Mouse (Mus musculus) forebrain, embryonic 11.5 days (tissue): Measurements from ENCODE around the gene Nle1. TPM values are rescaled to one million over a fixed set of nuclear protein-coding genes. Genes with fewer than 3 reads are reported as not detected.

ENCODE experiments used
- ATAC-seq: fragments of 200-750 bp; cut with Nextera tagmentation; replicated peaks from 2 replicates; pipeline ENCODE4 v1.8.0; 2017; ENCODE audit warnings: moderate TSS enrichment; ENCODE audit not compliant: low FRiP score
- DNase-seq: peaks from one replicate; pipeline ENCODE4 v3.0.0-alpha.2; 2017; ENCODE audit warnings: low spot score
- H3K27ac ChIP-seq: fragments of 300-500 bp; sonication (generic); 2 replicates; pipeline ENCODE4 v1.5.1; 2014; ENCODE audit warnings: low read depth, low read length
- H3K27me3 ChIP-seq: fragments of 300-500 bp; sonication (generic); 2 replicates; pipeline ENCODE4 v1.6.1; 2014; ENCODE audit warnings: mild to moderate bottlenecking, low read length, mixed read lengths; ENCODE audit not compliant: control insufficient read depth, insufficient read depth
- H3K36me3 ChIP-seq: fragments of 300-500 bp; sonication (generic); 2 replicates; pipeline ENCODE4 v1.6.1; 2014; ENCODE audit warnings: mild to moderate bottlenecking, low read length, moderate library complexity, mixed read lengths; ENCODE audit not compliant: control insufficient read depth, insufficient read depth
- H3K4me1 ChIP-seq: fragments of 300-500 bp; sonication (generic); replicated peaks from 2 replicates; pipeline ENCODE4 v1.6.1; 2014; ENCODE audit warnings: low read length, mixed read lengths; ENCODE audit not compliant: control insufficient read depth, insufficient read depth
- H3K4me2 ChIP-seq: fragments of 300-500 bp; sonication (generic); 2 replicates; pipeline ENCODE4 v1.6.1; 2014; ENCODE audit warnings: low read depth, mild to moderate bottlenecking, low read length, moderate library complexity, mixed read lengths; ENCODE audit not compliant: severe bottlenecking
- H3K4me3 ChIP-seq: fragments of 300-500 bp; sonication (generic); 2 replicates; pipeline ENCODE4 v1.5.1; 2014; ENCODE audit warnings: low read depth, low read length
- H3K9ac ChIP-seq: fragments of 300-500 bp; sonication (generic); 2 replicates; pipeline ENCODE4 v1.6.1; 2014; ENCODE audit warnings: low read length
- H3K9me3 ChIP-seq: fragments of 300-500 bp; sonication (generic); 2 replicates; pipeline ENCODE4 v1.6.1; 2016; ENCODE audit warnings: low read length, mixed read lengths; ENCODE audit not compliant: control insufficient read depth
- WGBS: fragments of 180-500 bp; shearing (Covaris S2); extraction: QIAGEN DNeasy Blood & Tissue Kit; methylation state at CpG from one replicate; pipeline ENCODE4 v1.1.7; 2014; 5-methylcytosine and 5-hydroxymethylcytosine counted together
- polyA plus RNA-seq: library from polyadenylated mRNA; unstranded; fragments of >200 nt; fragmentation: Nextera tagmentation; extraction: Ambion mirVana; gene quantifications from 2 replicates; pipeline ENCODE4 v1.2.1, GENCODE M21; 2014

The Nle1 gene
- polyA plus RNA-seq, 1 experiment from 2014 or later: 34.8 TPM

GRCm38 (mm10) chr11:82888491-82888946, 19.7 kb downstream of the Nle1 start:
- 74% methylated on average over 10 of the region's 10 CpGs for WGBS
- Histone ChIP-seq H3K9me3 (no peaks in the 10 kb centered on the region), H3K27ac (no peak overlapping the region), H3K4me3 (no peak overlapping the region), H3K4me1 (no peaks in the 10 kb centered on the region), H3K9ac (no peak overlapping the region), H3K27me3 (no peaks in the 10 kb centered on the region; the same call in 1 of the 2 replicates), H3K4me2 (no peak overlapping the region), H3K36me3 (no peaks in the 10 kb centered on the region)
- ATAC-seq (no peak), DNase-seq (no peak)

- DNase-seq (no peak), ATAC-seq (no peak)
- no peak overlapping the region for H3K9ac ChIP-seq
- H3K4me3 ChIP-seq: no peak overlapping the region
- WGBS: 85% methylated on average over 3 of the region's 3 CpGs
- no peaks in the 10 kb centered on the region for H3K9me3 ChIP-seq
- no peak overlapping the region for H3K27ac ChIP-seq
- no peaks in the 10 kb centered on the region for H3K27me3 ChIP-seq
- H3K4me1 ChIP-seq: no peaks in the 10 kb centered on the region
- H3K4me2 ChIP-seq: no peak overlapping the region
- no peaks in the 10 kb centered on the region for H3K36me3 ChIP-seq
Measured at GRCm38 (mm10) chr11:82886559-82886958, 21.7 kb downstream of the Nle1 start.

GRCm38 (mm10) chr11:82883180-82883579, 25.0 kb downstream of the Nle1 start:
- no peaks in the 10 kb centered on the region for H3K9me3 ChIP-seq
- H3K27me3 ChIP-seq: no peaks in the 10 kb centered on the region
- no peak overlapping the region for H3K9ac ChIP-seq
- H3K4me1 ChIP-seq: no peaks in the 10 kb centered on the region
- no peaks in the 10 kb centered on the region; the same call in 1 of the 2 replicates for H3K36me3 ChIP-seq
- 77% methylated on average over 8 of the region's 8 CpGs for WGBS
- no peak overlapping the region for H3K4me3 ChIP-seq
- H3K27ac ChIP-seq: no peak overlapping the region
- ATAC-seq (no peak), DNase-seq (no peak)
- no peak overlapping the region for H3K4me2 ChIP-seq

- H3K9me3 ChIP-seq: no peaks in the 10 kb centered on the region
- 85% methylated on average over 7 of the region's 7 CpGs for WGBS
- no peak overlapping the region for H3K4me3 ChIP-seq
- H3K27ac ChIP-seq: no peak overlapping the region
- H3K27me3 ChIP-seq: no peaks in the 10 kb centered on the region
- H3K9ac ChIP-seq: no peak overlapping the region
- no peaks in the 10 kb centered on the region; the same call in 1 of the 2 replicates for H3K36me3 ChIP-seq
- no peak for ATAC-seq
- no peaks in the 10 kb centered on the region for H3K4me1 ChIP-seq
- no peak for DNase-seq
- no peak overlapping the region for H3K4me2 ChIP-seq
Measured at GRCm38 (mm10) chr11:82877726-82878344, 30.4 kb downstream of the Nle1 start.

- no peaks in the 10 kb centered on the region for H3K27me3 ChIP-seq
- WGBS: 87% methylated on average over 5 of the region's 5 CpGs
- no peak for ATAC-seq
- no peaks in the 10 kb centered on the region for H3K9me3 ChIP-seq
- no peaks in the 10 kb centered on the region for H3K4me1 ChIP-seq
- no peak for DNase-seq
- no peak overlapping the region for H3K9ac ChIP-seq
- H3K36me3 ChIP-seq: no peaks in the 10 kb centered on the region
- no peak overlapping the region for H3K27ac ChIP-seq
- H3K4me2 ChIP-seq: no peak overlapping the region
- H3K4me3 ChIP-seq: no peak overlapping the region
Measured at GRCm38 (mm10) chr11:82875631-82876030, 32.6 kb downstream of the Nle1 start.

DNA sequence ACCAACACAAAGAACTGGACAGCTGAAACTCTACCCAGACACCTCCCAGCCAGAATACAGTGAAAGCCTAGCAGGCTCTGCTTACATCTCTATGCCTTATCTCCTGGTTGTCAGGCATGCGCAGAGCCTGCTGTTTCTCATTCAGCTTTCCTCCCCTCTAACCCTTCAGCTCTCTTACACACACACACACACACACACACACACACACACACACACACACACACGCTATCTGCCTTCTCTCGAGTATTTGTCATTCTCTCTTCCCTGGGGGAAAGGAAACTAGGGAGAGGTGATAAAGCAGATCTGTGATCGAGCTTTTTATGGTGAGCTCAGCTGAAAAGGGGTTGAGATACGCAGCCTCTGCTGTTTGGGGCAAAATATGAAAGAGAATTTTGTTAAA, 33.3 kb downstream of the Nle1 start:
- no peak overlapping the region for H3K4me2 ChIP-seq
- DNase-seq (no peak), ATAC-seq (no peak)
- 91% methylated on average over 5 of the region's 5 CpGs for WGBS
- no peaks in the 10 kb centered on the region for H3K4me1 ChIP-seq
- no peak overlapping the region for H3K4me3 ChIP-seq
- no peak overlapping the region for H3K9ac ChIP-seq
- H3K27me3 ChIP-seq: no peaks in the 10 kb centered on the region
- H3K36me3 ChIP-seq: no peaks in the 10 kb centered on the region
- no peaks in the 10 kb centered on the region for H3K9me3 ChIP-seq
- H3K27ac ChIP-seq: no peak overlapping the region

- peak within 1 kb of the TSS; percentile 75 for H3K9ac ChIP-seq
- H3K9me3 ChIP-seq: no peaks in the 10 kb centered on the region
- H3K36me3 ChIP-seq: no peaks in the 10 kb centered on the region
- DNase-seq (peak; percentile 98), ATAC-seq (peak; percentile 96)
- under 1% methylated on average over 43 of the region's 43 CpGs for WGBS
- H3K4me2 ChIP-seq: peak within 1 kb of the TSS; percentile 78
- no peaks in the 10 kb centered on the region for H3K27me3 ChIP-seq
- H3K27ac ChIP-seq: no peak within 1 kb of the TSS
- 0 out of 2 replicates have a peak, but pooled peaks cover 1% of the 10 kb centered on the region for H3K4me1 ChIP-seq
- peak within 1 kb of the TSS; percentile 76 for H3K4me3 ChIP-seq
Measured at GRCm38 (mm10) chr11:82871031-82871446, 37.2 kb downstream of the Nle1 start, which contains the start of gene Rffl. Gene Rffl, minus strand, starts transcription at chr11:82871210.

DNA sequence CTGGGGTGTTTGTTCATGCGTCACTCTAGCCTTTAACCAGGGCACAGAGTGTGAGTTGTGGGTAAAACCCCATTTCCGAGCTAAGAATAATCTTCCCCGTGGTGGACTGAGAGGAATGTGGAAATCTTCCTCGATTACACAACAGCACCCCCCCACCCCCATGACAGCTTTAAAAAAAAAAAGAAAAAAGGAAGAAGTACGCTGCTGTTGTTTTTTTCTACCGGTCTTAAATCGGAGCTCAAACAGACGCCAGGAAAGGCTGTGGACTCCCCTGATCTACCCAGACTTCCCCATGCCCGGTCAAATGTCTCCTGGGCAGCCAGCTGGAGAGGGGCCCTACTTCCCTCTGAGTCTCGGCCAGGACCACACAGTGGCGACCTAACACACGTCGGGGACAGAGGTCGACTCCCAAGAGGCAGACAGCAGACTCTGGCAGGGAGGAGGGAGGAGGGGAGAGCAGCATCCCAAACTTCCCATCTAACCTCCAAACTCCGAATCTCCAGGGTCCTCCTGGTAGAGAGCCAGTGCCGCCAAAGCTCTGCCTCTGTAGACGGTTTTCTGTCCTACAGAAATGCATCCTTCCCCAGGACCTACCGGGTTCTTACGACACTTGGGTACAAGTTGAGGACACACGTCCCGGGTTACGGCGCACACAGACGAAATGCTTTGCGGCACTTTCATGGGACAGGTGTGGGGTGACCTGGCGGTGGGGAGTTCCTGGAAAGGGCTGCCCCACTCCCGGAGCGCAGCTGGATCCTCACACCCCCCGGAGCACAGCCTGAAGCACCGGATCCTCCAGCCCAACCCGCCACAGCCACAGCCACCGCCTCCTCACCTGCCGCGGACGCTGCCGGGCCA, 37.8 kb downstream of the Nle1 start:
- Histone ChIP-seq H3K27ac (no peak overlapping the region), H3K4me1 (0 out of 2 replicates have a peak, but pooled peaks cover 1% of the 10 kb centered on the region), H3K9ac (peak overlapping the region; percentile 75)

More for the DNA sequence above, 37.8 kb downstream of the Nle1 start:
- Histone ChIP-seq H3K27me3 (no peaks in the 10 kb centered on the region), H3K4me2 (peak overlapping the region; percentile 78), H3K4me3 (peak overlapping the region; percentile 76), H3K36me3 (no peaks in the 10 kb centered on the region), H3K9me3 (no peaks in the 10 kb centered on the region)
- DNase-seq (peak; percentile 56), ATAC-seq (peak; percentile 37; the same call in 1 of the 2 replicates)
- WGBS: 5% methylated on average over 36 of the region's 36 CpGs
